Mouse (Mus musculus): ENCODE measurements around the gene Slc35b3.

GRCm38 (mm10) chr13:38941786-38942185 is 18.9 kb downstream of the Slc35b3 start:
- TF ChIP-seq CTCF (IDR thresholded peaks at IDR 0.05) (no peak), EP300 (IDR thresholded peaks at IDR 0.05) (no peak)

Data from lung, postnatal 0 days (tissue).